Mouse (Mus musculus): ENCODE data around the gene 1810010H24Rik.
"Not testable (repeated sequence)": the region's sequence is repeated elsewhere in the genome, so short reads cannot be mapped to it uniquely, and the experiment has no call there.

The 1810010H24Rik gene

DNA sequence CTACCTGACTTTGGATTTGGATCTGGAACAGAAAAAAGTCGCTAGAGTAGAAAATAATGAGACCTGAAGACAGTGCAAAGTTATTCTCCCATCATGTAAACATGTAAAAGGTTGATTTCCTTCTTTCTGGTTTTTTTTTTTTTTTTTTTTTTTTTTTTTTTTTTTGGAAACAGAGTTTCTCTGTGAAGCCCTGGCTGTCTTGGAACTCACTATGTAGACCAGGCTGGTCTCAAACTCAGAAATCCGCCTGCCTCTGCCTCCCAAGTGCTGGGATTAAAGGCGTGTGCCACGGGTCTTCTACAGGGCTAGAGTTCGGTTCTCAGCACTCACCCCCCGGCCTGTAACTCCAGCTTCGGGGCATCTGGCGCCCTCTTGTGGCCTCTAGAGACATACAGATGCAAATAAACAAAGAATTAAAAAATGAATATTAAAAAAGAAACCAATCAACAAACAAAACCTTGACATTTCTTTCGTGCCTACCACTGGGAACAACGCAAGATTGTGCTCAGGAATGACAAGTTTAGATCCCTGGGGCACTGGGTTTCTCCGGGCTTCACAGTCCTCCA is 11.4 kb upstream of the 1810010H24Rik start:
- DNase-seq, result no peak

DNA sequence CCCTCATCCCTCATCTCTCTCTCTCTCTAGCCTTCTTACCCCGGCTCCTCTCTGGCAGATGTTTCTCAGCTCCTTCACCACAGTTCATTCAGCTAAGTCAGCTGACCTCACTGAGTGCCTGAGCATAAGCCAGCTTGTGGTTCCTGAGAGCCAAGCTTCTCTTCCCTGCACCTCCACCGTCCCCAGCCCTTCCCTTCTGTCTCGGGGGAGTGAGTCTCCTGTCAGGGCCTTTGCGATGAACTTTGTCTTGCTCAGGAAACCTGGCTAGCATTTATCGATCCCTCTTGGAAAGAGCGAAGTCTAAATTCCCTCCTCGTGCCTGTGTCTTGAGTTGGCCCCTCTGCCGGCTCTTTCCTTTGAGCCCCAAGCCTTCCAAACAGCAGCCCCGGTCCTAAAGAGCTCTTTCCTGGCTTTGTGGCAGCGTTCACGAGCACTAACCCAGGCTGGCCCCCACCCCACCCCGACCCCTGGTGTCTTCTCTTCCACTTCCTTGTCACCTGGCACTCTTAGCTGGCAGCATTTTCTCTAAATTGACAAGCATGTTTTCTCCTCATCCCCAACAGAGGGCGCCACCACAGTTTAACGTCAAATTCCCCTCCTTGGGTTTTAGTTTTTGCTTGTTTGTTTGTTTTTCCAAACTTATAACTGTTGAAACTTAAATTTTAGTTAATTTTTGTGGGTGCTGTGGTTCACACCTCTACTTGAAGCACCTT is 10.7 kb upstream of the 1810010H24Rik start:
- DNase-seq, result peak; percentile 86

DNA sequence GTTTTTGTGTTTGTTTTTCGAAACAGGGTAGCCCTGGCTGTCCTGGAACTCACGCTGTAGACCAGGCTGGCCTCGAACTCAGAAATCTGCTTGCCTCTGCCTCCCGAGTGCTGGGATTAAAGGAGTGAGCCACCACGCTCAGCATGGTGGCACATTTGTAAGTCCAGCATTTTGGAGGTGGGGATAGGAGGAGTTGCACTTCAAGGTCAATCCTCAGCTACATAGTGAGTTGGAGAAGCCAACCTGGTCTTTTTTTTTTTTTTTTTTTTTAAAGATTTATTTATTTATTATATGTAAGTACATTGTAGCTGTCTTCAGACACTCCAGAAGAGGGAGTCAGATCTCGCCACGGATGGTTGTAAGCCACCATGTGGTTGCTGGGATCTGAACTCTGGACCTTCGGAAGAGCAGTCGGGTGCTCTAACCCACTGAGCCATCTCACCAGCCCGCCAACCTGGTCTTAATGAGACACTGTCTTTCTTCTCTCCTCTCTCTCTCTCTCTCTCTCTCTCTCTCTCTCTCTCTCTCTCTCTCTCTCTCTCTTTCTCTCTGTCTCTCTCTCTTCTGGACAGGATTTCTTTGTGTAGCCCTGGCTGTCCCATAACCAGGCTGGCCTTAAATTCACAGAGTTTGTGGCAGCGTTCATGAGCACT is 9.8 kb upstream of the 1810010H24Rik start:
- peak; percentile 82 for DNase-seq

DNA sequence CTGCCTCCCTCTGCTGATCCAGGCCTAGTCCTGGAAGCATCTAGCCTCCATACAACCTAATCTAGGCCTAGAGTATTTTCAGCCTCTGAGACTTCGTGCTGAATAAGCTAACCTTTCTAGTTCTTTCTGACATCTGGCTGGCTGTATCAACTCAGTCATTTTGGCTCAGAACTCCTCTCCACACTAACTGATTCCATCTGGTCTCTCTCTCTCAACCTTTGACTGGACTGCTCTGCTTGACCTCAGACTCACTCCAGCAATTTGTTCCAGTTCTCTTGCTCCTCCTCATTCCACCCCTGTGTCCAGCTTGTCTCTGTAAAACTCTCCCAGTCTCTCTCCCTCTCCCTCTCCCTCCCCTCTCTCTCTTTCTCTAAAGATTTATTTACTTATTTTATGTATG is 8.6 kb upstream of the 1810010H24Rik start:
- no peak for DNase-seq

DNA sequence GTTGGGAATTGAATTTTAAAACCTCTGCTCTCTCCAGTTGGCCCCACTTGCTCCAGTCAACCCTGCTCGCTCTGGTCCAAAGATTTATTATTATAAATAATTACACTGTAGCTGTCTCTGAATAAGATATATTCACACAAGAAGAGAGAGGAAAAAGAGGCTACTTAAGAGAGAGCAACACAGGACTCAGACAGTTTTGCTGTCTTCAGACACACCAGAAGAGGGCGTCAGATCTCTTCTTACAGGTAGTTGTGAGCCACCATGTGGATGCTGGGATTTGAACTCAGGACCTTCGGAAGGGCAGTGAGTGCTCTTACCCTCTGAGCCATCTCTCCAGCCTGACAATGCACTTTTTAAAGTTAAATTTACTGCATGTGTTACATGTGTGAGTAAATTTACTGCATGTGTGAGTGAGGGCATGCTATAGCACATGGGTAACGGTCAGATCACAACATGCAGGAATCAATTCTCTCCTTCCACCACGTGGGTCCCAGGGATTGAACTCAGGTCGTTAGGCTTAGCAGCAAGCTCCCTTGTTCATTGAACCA is 8.1 kb upstream of the 1810010H24Rik start:
- no peak for DNase-seq

DNA sequence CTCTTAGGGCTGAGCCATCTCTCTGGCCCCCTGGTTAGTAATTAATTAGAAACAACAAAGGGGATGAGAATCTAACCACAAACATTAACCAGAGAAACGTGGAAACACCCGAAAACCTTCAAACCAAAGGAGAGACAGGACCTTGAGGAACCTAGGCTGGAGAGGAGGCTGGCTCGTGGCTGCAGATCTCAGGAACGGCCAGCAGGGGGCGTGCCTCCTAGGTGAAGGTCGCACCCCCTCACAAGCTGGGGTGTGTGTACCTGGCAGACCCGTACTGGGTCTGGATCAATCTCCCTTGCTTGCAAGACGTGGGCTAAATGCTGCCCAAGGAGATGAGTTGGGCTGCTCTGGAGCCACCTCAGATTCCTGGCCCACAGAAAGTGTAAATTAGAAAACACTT is 6.9 kb upstream of the 1810010H24Rik start:
- DNase-seq, result no peak

DNA sequence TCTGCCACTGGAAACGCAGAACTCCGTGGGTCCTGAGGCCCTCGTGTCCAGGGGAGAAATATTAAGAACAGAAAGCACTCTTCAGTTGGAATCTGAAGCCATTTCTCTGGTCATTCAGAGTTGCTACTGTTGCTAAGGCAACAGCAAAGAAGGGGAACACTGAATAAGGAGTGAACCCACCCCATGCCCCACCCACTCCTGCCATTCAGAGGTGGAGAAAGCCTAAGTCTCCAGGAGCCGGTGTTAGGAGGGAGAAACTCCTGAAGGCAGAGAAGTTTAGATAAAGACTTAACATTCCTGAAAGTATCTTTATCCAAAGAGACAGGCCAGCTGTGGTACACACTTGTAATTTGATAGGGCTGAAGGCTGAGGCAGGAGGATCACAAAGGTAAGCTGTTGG is 6.2 kb upstream of the 1810010H24Rik start:
- DNase-seq, result no peak

DNA sequence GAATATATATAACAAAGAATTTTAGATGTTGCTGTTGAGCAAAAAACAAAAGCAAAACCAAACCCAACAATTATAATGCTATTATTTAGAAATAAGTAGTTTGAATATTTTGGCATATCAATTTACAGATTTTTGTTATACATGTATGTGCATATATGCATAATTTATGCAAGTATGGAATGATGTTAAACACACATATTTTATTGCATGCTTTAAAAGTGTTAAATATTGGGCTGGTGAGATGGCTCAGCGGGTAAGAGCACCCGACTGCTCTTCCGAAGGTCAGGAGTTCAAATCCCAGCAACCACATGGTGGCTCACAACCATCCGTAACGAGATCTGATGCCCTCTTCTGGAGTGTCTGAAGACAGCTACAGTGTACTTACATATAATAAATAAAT is 5.8 kb upstream of the 1810010H24Rik start:
- not testable (repeated sequence) for DNase-seq

DNA sequence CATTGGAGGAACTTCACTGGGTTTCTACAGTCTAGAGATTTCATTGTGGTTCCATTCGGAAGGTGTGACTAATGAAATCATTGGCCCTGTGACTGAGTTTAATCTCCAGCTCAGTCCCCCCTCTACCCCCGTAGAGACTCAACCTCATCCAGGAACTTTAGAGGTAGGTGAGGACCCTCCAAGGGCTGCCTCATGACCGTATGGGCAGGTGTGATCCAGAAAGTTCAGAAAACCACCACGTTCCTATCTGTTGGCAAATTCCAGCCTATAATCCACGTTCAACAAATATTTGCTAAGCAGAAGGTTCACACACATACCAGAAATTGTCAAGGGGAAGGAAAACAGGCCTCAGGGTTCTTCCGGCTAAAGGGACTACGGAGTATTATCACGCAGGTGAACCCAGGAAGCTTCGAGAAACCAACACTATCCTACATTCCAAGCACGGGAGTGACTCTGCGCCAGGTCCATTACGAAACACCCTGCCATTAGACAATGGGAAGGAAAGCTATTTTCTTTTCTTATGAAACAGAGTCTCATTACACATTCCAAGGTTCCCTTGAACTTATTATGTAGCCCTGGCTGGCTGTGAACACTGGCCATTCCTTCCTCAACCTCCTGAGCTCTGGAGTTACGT is 3.3 kb upstream of the 1810010H24Rik start:
- DNase-seq, result no peak

DNA sequence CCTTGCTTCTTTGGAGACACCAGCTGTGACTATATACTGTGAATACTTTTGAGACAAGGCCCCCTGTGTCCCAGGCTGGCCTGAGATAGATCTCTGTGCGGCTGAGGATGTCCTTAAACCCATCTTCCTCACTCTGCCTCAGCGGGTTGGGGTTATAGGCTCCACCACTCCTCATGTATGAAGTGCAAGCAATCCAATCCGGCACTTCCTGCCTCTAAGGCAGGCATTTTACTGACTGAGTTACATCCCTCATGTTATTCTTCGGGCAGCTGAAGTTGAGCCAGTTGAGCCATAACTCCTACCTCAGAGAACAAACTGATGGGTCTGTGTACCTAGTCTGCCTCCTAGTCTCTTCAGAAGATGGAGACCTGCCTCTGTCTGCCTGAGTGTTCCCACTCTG is 1.1 kb upstream of the 1810010H24Rik start:
- peak; percentile 83 for DNase-seq

DNA sequence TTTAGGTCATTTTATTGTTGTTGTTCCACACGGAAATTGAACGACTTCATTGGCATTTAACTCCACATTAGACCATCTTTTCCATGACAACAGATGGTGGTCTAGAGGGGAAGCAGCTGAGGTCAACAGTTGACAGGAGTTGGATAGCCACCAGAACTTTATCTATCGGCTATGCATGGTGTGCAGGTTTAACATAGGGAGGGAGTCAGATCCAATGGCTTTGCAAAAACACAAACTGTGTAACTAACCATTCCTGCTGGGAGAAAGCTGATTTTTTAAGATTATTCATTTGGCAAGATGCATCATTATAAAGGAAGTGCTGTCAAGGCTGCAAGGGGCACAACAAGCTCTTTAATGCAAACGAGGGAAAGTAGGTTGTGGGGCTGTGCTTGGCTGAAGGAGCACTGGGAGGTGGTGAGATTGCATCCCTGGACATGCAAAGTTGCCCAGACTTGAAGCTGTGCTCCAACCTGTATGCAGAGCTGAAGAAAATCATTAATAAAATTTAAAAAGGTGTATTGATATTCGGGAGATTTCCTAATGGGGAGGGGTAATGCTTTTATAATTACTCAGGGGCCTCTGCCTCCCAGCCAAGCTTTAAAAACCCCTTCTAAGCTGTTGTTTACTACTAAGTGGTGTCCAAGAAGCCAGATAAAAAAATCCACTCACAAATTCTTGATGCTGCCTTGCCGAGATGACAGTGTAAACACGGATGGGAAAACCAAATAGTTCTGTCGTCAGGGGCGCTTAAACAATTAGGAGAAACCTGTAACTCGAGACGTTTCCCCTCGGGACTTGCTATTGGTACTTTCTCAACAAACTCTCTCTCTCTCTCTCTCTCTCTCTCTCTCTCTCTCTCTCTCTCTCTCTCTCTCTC is 1.3 kb downstream of the 1810010H24Rik start:
- peak; percentile 85 for DNase-seq

DNA sequence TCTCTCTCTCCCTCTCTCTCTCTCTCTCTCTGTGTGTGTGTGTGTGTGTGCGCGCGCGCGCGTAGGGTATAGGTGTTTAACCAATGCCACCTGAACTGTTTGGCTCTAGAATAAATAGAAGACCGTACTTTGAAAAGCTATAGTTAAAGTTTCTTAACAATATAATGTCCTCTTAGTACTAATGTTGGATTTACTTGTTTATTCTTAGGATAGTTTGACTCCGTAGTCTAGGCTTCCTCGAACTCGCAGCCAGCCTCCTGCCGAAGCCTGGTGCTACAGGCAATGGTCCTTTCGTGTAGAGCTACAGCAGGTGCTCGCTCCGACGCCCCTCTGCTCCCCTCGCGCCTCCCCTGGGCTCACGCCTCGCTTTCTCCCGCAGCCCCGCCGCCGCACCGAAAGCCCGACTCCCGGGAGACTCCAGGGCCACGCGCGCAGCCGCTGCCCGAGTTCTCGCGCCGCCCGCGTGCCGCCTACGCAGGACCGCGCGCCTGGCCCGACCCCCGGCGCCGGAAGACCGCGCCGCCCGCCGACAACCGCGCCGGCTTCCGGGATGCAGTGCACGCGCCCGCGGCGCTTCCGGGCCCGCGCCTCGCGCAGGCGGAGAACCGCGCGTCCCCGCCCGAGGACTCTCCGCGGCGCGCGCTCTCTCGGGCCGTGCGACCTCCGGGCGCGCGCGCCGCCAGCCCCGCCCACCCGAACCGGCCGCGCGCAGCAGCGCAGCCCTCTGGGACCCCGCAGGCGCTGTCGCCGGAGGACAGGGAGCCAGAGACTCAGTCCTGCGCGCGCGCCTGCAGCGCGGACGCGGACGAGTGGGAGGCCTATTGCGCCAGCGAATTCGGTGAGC is 2.2 kb downstream of the 1810010H24Rik start:
- DNase-seq, result peak; percentile 100

DNA sequence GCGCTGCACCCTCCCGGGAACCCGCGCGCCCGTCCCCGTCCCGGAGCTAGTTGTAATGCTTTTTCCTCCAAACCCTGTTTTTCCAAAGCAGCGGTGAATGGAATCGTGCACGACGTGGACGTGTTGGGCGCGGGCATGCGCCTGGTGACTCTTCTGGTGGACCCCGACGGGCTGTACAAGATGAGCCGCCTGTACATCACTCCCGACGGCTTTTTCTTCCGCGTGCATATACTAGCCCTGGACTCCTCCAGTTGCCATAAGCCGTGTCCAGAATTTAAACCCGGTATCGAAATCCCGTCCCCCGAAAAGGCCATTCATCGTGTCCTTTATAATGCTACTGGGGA is 2.8 kb downstream of the 1810010H24Rik start:
- DNase-seq, result no peak

DNA sequence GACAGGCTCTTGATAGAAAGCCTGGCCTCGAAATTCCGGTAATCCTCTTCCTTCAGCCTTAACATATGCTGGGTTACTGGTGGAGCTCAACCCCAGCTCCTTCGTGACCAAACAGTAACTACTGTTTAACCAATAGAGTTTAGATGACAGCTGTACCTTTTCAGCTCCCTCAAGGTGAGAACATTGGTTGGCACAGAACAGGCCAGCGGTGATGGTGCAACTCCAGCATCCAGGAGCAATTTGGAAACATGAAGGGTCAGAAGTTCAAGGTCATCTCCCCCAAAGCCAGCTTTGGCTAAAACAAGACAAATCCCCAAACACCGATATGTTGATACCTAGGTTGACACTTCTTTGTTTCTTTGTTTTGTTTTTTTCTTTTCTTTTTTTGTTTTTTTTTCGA is 3.3 kb downstream of the 1810010H24Rik start:
- DNase-seq, result no peak

DNA sequence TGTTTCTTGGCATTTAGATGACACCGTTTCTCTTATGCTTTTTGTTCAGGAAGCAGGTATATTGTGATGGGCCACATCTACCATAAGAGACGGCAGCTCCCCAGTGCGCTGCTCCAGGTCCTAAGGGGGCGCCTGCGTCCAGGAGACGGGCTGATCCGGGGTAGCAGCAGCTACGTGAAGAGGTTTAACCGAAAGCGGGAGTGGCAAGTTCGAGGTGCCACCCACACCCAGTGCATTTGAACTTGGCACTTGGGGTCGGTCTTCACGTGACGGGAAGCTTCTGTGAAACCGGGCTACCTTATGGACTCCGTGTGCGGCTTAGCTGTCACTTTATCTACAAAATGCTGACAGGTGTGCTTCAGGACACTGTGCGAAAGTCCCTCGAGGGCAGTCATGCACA is 4.1 kb downstream of the 1810010H24Rik start:
- DNase-seq, result peak; percentile 92

DNA sequence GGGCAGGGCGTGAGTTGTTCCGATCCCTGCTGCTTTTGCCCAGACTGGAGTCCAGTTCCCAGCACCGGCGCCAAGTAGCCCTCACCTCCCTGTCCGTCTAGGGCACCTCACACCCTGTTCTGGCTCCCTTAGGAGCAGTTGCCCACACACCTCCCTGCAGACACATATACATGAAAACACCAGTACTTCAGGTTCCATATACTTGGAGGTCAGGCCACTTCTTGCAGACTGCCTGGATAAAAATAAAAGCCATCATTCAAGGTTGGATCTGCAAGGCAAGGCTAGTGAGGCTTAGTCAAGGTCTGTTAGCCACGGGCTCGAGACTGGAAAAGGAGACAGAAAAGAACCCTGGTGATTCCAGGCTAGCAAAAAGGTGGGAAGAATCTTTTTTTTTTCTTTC is 6.2 kb downstream of the 1810010H24Rik start:
- DNase-seq, result peak; percentile 55

DNA sequence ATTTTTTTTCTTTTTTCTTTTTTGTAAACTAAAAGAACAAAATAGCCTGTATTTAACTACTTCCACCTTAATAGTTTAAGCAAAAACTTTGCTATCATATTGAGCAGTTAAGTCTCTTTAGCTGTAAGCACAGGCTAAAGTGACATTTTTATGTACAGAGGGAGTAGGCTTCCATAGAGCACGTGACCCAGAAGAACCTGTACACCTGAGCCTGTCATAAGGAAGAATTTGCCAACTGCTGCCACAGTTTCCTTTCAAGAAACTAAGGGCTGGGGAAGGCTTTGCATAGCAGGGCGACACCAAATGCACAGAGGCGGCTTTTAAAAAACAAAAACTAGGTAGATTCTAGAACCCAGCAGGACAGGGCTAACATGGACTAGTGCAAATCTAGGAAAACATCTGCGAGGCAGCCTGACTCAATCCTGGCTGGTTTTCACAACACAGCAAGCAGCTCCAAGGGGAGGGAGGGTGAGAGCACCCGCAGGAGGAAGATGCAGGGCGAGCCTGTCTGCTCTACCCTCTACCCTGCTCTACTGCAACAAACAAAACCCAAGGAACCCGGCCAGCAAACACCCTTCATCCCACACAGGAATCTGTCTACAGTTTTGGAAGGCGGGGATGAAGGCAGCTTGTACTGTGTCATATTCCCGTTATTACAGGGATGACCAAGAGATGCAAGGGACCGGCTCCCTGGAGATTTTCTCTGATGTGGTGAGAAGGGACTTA is 8.8 kb downstream of the 1810010H24Rik start:
- peak; percentile 75 for DNase-seq

DNA sequence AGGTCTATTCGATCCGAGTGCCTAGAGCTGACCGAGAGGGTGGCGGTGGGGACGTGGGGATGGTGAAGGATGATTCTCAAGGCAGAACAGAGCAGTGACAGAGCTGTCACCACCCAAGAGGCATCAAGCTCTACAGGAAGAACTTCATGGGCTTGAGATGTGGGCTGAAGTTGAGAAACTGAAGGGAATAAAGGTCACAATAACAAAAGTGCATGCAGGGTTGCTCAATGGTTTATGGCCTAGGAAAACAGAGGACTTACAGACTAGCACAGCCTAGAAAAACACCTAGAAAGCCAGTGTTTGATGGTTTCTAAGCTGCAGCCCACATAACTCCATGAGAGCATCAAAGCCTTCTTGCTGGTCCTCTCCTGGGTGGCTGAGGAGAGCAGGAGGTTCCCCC is 13.9 kb downstream of the 1810010H24Rik start:
- peak; percentile 10 for DNase-seq

DNA sequence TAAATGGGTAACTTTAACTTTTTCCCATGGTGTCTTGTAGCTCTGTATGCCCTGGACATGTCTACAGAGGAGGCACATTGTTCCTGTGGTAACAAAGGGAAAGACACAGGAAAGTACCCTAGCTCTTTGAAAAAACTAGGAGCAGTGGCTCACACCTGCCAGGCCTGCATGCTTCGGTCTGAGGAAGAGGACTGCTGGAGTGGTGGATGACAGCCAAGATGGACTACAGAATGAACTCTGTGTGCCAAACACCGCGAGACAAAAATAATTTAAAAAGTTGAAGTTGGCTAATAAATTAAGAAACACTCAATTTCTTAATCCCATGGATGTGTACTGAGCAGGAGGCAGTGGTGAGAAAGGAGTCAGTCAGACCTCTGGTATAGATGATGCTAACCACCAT is 15.9 kb downstream of the 1810010H24Rik start:
- DNase-seq, result peak; percentile 85

DNA sequence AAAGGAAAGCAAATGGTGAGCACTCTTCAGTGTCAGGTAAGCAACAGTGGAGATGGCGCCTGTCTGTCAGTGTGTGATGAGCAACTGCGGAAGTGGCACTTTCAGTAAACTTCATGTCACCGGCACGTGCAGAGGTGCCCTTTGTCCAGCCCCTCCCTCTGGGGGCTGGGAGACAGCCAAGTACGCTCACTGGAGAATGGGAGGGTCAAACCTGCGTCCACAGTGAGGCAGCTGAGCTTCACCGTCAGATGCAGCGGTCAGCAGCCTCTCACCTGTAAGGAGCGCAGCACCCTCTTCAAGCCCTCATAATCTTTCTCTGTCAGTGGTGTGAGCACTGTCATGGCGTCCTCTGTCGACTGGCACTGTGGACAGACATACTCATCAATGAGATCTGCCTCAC is 17.9 kb downstream of the 1810010H24Rik start:
- peak; percentile 91 for DNase-seq

DNA sequence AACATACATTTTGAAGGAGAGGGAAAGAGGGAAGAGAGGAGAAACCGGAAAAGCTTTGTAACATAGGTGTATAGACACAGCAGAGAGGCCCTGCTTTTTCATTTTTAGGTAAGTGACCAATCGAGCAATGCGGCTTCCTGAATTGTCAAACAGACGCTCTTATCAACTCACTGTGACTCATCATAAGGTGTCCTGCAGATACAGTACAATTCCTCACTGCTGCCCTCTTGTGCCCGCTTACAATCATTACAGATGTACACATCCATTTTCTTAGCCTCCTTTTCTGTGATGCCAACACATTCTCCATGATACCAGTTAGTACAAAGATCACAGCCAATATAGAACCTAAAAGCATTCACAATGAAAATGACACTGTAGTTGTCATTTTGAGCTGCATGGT is 18.8 kb downstream of the 1810010H24Rik start:
- DNase-seq, result no peak

Data from heart, adult 11 months (tissue).